Mouse (Mus musculus) ES-Bruce4 (cell line): ENCODE results near the gene Dclre1b.

Source experiments
- CTCF ChIP-seq: IDR thresholded peaks from one replicate; pipeline ENCODE4 v1.8.1; 2011; ENCODE audit warnings: low read depth, low read length
- POLR2A ChIP-seq: IDR thresholded peaks from one replicate; pipeline ENCODE4 v1.8.1; 2011; ENCODE audit warnings: low read length; ENCODE audit not compliant: insufficient read depth

- TF ChIP-seq POLR2A, result no peak
- TF ChIP-seq CTCF, result no peak
These were observed 27.2 kb upstream of the Dclre1b start for GRCm38 (mm10) chr3:103836453-103836852.
